Comparison of ENCODE assay signal across 20 mouse cellular contexts in genomic region chr13:29819147-29819546, GRCm38 (mm10). TPM values are rescaled to one million over a fixed set of nuclear protein-coding genes. Genes with fewer than 3 reads are reported as not detected.
A peak's percentile ranks its signal among the peaks of the same experiment; 100 is the strongest.
DNase-seq lines count a peak whose midpoint lies in the region; ATAC-seq and TF ChIP-seq lines count a peak whose summit lies in the region.
"Had no signal": no experiment of that assay in that cellular context is flagged by ENCODE, and none has a peak within 500 bp of the region (broad histone marks: within the 10 kb centered on the region; RNA-seq: fewer than 3 reads in every experiment).

No protein-coding gene starts in this region.

- WGBS in hindbrain, postnatal 0 days = 85% methylated on average over 3 of the region's 3 CpGs
- WGBS in hindbrain, embryonic 10.5 days = 92% methylated on average over 3 of the region's 3 CpGs

- DNase-seq in hindbrain, postnatal 0 days (ENCODE audit: low spot score) = no peak
- no peak for DNase-seq in hindbrain, embryonic 10.5 days (ENCODE audit: low spot score)
- peak; percentile 42 for DNase-seq in thymus, postnatal 14 days
- DNase-seq in thymus, postnatal 0 days (ENCODE audit: low spot score) = no peak
- DNase-seq in ZHBTc4 (ENCODE audit: low read depth, low spot score) (peak; percentile 42), adipocyte (ENCODE audit: low spot score) (no peak)
- no peak for DNase-seq in layer of hippocampus, postnatal 14 days (ENCODE audit: low spot score in 2 of 2)
- DNase-seq: cerebellum, postnatal 36 days; gastrocnemius, postnatal 14 days; heart, postnatal 14 days; kidney, adult 8-10 months; liver; liver, postnatal 0 days; right cerebral cortex, postnatal 14 days had no signal

- H3K4me2 ChIP-seq in hindbrain, postnatal 0 days (ENCODE audit: low read depth, low read length) = no peak overlapping the region
- H3K4me2 ChIP-seq: hindbrain, embryonic 14.5 days; midbrain, embryonic 11.5 days had no signal

- no peaks in the 10 kb centered on the region for H3K9me3 ChIP-seq in hindbrain, postnatal 0 days (ENCODE audit: low read length)
- no peaks in the 10 kb centered on the region for H3K9me3 ChIP-seq in hindbrain, embryonic 10.5 days
- H3K9me3 ChIP-seq: embryonic facial prominence, embryonic 10.5 days; heart, embryonic 10.5 days had no signal

- no peaks in the 10 kb centered on the region for H3K4me1 ChIP-seq in hindbrain, postnatal 0 days (ENCODE audit: insufficient read depth, low read length)
- H3K4me1 ChIP-seq in hindbrain, embryonic 10.5 days (replicated peaks) = peaks cover 9% of the 10 kb centered on the region; the same call in 1 of the 2 replicates

- TF ChIP-seq CTCF in hindbrain, postnatal 0 days (IDR thresholded peaks at IDR 0.05; ENCODE audit: low read depth) = 0 out of 2 replicates have a peak, but pooled peaks have one; percentile 17

- H3K36me3 ChIP-seq in hindbrain, postnatal 0 days (ENCODE audit: insufficient read depth, low read length) = no peaks in the 10 kb centered on the region
- no peaks in the 10 kb centered on the region for H3K36me3 ChIP-seq in hindbrain, embryonic 10.5 days
- H3K36me3 ChIP-seq: heart, embryonic 10.5 days had no signal

- no peak overlapping the region for H3K27ac ChIP-seq in hindbrain, postnatal 0 days
- H3K27ac ChIP-seq in hindbrain, embryonic 10.5 days = no peak overlapping the region
- H3K27ac ChIP-seq: embryonic facial prominence, embryonic 10.5 days; heart, embryonic 10.5 days; hindbrain, embryonic 14.5 days; macrophage had no signal

- no peak overlapping the region for H3K4me3 ChIP-seq in hindbrain, postnatal 0 days (ENCODE audit: low read length)
- H3K4me3 ChIP-seq in hindbrain, embryonic 10.5 days = no peak overlapping the region
- H3K4me3 ChIP-seq: embryonic facial prominence, embryonic 10.5 days; erythroblast, embryonic 14.5 days; heart, embryonic 10.5 days had no signal

- no peak for ATAC-seq in hindbrain, postnatal 0 days
- ATAC-seq: liver, postnatal 0 days had no signal

- no peak overlapping the region for H3K9ac ChIP-seq in hindbrain, postnatal 0 days (replicated peaks; ENCODE audit: low read length)
- H3K9ac ChIP-seq: hindbrain, embryonic 14.5 days; liver, postnatal 0 days had no signal

- H3K27me3 ChIP-seq in hindbrain, postnatal 0 days (ENCODE audit: insufficient read depth, low read length) = no peaks in the 10 kb centered on the region
- no peaks in the 10 kb centered on the region for H3K27me3 ChIP-seq in hindbrain, embryonic 10.5 days (ENCODE audit: insufficient read depth, poor library complexity, severe bottlenecking)

RNA-seq across cellular contexts. Expression of gene Cdkal1, which starts 36.3 kb away (rescaled TPM):
- 10.7 and 11.1 TPM in 2 replicates for total RNA-seq in hindbrain, postnatal 0 days (2014; rRNA removed)
- 18.9 and 19.5 TPM in 2 replicates for polyA plus RNA-seq in hindbrain, postnatal 0 days (2015; fragmentation: Nextera tagmentation; extraction: Ambion mirVana)
- polyA plus RNA-seq in hindbrain, embryonic 10.5 days (2016; fragmentation: Nextera tagmentation; extraction: Ambion mirVana) = 29.6 and 32.8 TPM in 2 replicates
- 31.5 and 31.9 TPM in 2 replicates for polyA plus RNA-seq in thymus, postnatal 0 days (2015; fragmentation: Nextera tagmentation; extraction: Ambion mirVana)
- 10 to 100 TPM; 18.4 to 18.8 TPM for total RNA-seq in layer of hippocampus, postnatal 14 days (2021)

Comparison
In these comparisons a context has a peak if more than half of its experiments do, and no peak if none do; other contexts are left out.
1. DNase-seq: peak in thymus, postnatal 14 days (single experiment) and ZHBTc4 (single experiment); none in hindbrain, postnatal 0 days (single experiment), hindbrain, embryonic 10.5 days (single experiment), thymus, postnatal 0 days (single experiment), adipocyte (single experiment) and layer of hippocampus, postnatal 14 days (0 of 2).